Mouse (Mus musculus) kidney, postnatal 4 days (tissue): ENCODE measurements around the gene Tubgcp5.

ENCODE experiments used
- DNase-seq, 2 experiments: peaks; one replicate each; pipeline ENCODE4 v3.0.0; 2021; ENCODE audit warnings: mixed read lengths in 2 of 2

Gene Tubgcp5

DNA sequence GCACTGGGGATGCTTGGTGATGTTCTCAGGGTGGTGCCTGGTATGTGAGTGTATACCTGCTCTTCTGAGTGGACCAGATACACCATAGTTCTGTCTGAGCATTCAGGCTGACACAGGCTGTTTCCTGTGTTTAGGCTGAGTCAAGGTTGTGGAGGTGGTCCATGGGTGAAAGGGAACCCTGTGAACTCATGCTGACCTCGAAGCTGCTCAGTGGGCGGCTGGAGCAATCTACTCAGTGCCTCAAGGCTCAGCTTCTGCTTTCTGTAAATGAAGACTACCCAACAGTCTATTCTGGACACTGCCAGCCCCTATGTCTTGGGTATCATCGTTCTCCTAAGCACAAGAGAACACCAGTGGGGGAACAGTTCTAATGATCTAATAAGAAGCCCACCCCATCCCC is 61.6 kb downstream of the Tubgcp5 start:
- DNase-seq, result no peak

DNA sequence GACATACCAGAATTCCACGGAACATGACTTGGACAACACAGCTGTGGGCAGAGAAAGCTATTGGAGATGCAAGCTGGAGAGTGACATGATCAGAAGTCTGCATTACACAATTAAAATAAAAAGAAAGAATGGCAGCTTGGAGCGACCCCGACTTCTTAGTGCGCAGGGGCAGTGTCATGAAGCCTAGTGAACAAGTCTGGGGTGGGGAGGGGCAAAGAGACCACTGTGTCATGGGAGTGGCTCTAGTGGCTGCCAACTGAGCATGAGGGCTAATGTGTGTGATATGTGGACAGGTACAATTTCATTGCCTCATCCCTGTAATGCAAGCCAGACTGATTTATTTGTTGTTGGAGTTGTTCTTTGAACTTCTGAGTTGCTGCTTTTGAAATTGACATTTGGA is 62.8 kb downstream of the Tubgcp5 start:
- DNase-seq, result no peak

DNA sequence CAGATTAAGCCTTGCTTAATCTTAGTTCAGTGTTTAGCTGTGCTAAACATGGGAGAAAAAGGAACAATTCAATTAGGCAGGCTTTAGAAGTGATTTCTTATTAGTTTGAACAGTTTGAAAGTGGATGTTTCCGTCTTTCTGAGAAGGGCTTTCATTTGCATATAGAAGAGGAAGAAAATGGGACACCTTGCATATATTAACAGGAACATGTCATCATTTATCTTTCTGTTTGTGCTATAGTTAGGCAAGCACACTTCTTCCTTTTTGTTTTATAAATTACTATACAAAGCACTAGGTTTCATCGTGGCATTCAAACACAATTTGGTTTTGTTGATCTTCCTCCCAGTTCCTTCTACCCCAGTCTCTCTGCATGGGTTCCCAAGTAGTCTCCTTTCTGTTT is 63.8 kb downstream of the Tubgcp5 start:
- no peak for DNase-seq

DNA sequence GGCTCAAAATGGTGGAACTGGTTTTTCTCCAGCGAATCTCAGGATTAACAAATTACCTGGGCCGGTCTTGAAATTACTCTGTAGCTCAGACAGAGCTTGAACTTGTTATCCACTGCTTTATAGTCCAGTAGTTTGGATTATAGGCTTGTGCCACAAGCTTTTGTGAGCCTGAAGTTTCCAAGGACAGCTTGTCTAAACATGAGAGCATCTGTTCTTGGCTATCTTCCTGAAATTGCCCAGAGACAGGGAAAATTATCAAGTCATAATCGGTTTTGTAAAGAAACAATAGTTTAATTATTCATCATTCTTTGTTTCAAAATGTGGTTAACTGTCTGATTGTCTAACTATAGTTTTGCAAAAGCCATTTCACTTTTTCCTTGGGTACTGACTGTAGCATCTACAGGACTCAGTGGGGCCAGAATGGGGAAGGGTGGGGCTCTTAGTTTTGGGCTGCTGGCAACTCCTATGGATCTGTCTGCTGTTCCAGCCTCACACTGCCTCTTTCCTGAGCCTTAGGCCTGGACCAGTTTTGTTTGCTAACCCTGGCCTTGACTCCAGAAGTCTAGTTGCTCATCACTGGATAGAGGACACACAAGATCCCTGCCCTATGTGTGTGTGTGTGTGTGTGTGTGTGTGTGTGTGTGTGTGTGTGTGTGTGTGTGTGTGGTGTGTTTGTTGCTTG is 65.0 kb downstream of the Tubgcp5 start:
- no peak for DNase-seq

DNA sequence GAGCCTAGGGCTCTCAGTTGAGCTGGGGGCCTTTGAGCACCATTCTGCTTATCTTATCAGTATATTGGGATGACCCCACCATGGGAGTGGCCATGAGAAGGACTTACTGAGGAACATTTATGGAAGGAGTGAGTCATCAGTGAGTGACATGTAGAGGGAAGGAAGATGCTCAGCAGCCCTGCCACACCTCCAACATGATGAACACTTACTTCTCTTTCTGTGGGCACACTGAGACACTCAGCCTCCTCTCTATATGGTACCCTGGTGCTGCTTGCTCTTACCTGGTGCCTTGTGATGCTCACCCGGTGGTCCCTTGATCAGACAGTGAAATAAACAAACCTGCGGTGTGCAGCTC is 65.5 kb downstream of the Tubgcp5 start:
- no peak for DNase-seq

DNA sequence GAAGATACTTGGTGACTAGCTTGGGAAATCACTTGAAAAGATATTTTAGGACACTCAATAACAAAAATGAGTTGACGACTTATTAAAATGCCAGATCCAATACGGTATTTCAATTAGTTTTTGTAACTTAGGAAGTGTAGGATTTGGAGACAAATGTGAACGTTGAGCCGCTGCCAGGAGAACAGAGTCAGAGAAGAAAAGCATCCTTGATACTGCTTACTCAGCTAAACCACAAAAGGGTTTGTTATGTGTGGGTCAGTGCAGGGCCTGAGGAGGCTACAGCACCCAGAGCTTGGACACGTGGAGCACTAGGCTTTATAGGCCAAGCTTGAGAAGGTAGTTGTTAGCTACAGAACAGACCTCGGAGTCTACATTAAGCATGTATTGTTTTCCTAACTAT is 66.0 kb downstream of the Tubgcp5 start:
- no peak for DNase-seq

DNA sequence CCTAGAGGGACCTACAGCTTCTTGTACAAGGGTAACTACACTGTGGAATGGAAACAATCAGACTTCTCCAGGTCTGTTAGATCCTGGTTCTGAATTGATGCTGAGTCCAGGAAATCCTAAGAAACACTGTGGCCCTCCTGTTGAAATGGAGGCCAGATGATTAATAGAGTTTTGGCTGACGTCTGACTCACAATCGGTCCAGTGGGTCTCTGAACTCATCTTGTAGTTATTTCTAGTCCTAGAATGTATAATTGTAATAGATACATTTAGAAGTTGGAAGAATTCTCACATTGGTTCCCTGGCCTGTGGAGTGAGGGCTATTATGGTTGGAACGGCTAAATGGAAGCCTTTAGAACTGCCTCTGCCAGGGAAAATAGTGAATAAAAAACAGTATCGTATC is 67.2 kb downstream of the Tubgcp5 start:
- no peak for DNase-seq

DNA sequence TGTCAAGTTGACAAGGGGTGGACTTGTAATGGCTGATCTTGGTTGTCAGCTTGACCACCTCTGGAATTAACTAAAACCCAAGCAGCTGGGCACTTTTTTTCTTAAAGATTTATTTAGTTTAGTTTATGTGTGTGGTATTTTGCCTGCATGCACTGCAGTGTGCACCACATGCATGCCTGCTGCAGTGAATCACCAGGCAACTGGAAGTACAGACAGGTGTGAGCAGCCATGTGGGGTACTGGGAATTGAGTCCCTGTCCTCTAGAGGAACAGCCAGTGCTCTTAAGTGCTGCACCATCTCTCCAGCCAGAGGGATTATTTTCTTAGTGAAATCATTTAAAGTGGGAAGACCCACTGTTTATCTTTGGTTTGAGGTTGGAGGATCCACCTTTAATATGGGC is 71.1 kb downstream of the Tubgcp5 start:
- no peak for DNase-seq

DNA sequence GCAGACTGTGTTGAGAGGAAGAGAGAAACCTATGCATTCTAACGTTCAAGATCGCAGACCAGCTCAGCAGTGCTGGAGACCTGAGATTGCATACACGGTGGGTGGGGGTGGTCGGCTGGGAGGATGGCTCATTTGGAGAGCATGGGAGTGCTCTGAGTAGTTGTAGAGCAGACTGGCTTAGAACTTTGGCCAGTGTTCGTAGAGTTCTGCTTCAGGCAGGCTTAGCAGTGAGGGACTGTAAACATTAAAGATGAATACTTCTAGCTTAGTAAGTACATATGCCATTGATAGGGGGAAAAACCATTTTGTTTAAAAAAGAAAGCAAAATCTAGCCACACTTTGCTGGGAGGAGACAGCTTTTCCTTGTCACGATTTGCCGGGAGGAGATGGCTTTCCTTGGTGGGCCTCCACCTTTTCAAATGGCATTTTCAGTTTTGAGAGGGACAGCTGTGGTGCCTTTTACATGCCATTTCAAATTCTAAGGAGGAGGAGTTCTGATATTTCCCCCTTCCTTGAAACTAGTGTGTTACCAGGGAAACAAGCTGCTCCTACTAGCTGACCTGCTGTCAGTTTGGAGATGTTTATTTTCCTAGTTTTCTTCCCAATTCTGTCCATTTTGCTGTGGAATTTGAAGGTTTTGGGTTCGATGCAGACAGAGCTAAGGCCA is 71.9 kb downstream of the Tubgcp5 start:
- no peak for DNase-seq

DNA sequence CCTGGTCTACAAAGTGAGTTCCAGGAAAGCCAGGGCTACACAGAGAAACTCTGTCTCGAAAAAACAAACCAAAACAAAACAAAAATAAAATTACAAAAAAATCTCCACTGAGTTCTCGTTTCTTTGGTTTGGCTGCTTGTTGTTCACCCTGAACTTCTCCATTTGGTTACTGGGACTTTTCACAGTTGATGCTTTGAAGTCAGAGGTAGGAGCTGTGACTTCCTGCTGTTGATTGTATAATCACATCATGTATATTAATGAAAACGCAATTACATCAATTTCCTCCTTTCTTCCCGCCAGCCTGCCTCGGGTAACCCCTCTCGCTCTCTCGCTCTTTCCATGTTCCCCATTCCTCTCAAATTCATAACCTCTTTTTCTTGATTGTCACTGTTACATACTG is 74.3 kb downstream of the Tubgcp5 start:
- DNase-seq, result no peak

DNA sequence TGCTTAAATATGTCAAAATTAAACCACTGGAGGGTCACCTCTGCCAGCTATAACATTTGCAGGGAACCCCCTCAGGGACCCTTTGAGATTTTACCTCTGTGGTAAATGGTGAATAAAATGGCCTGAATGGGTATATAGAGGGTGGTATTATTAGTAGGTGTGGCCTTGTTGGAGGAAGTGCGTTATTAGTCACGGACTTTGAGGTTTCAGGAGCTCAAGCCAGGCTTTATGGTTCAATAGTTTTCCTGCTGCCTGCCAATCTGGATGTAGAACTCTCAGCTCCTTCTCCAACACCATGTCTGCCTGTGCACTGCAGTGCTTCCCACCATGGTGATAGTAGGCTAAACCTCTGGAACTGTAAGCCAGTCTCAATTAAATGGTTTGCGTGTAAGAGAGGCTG is 75.3 kb downstream of the Tubgcp5 start:
- DNase-seq, result no peak

DNA sequence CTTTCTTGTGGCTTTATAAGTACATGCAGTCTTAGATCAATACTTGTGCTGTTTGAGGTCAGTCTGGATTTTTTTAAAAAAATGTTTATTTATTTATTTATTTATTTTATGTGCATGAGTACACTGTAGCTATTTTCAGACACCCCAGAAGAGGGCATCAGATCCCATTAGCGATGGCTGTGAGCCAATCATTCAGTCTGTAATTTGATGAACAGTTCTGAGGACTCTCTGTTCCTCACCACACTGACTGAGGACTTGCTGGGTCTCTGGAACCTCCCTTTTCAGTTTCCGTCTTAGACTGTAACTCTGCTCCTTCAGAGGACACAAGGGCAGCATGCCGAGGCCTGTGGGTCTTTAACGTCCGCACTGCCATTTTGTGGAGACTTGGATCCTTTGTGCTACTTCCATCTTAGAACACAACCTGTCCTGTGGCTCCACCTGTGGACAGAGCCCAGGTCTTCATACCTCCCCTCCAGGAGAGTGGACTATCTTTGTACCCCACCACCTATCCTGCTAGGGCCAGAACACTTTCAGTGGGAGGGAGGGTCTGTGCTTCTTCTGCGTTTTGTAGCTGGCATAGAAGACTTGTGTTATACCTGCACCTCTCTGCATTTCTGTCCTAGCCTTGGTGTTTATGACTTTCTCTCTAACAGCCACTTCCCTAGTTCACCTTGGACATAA is 76.5 kb downstream of the Tubgcp5 start:
- no peak for DNase-seq

DNA sequence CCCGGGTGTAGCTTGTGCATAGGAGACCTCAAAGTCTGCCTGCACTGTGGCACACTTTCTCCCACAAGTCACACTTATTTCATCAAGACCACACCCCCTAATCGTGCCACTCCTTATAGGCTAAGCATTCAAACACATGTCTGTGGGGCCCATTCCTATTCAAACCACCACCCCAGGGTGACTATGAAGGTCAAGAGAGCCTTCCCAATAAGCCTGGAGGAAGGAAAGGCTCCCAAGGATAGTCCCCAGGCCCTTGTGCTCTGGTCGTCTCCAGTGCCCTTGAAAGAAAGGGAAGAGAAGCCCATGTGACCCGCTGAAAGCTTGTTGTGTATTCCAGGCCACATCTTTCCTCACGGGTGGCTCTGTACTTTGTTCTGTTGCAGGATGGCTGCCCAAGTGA is 77.5 kb downstream of the Tubgcp5 start:
- DNase-seq, result no peak

DNA sequence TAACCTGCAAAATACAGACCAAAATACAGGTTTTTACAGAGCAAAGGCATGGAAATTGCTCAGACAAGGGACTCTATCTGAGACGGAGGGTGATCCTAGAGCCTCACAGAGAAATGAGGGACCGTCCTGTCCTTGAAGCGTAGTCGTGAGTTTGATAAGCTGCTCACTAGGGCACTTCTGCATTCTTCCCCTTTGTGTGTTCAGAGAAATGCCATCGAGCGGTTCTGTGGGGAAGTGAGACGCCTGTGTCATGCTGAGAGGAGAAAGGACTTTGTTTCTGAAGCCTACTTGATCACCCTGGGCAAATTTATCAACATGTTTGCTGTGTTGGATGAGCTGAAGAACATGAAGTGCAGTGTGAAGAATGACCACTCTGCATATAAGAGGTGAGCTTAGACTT is 80.7 kb downstream of the Tubgcp5 start:
- DNase-seq, result no peak

DNA sequence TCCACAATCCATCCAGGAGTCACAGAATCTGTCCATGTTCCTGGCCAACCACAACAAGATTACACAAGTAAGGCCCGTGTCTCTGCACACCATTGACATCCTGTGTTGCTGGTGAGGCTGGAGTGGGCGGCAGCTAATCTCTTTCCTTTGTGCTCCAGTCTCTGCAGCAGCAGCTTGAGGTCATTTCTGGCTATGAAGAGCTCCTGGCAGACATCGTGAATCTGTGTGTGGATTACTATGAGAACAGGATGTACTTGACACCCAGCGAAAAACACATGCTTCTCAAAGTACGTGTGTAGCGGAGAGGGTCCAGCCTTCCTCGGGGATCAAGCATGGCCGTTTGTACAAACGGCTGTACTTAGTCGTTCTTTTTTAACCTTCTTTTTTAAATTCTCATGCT is 83.8 kb downstream of the Tubgcp5 start:
- peak in 1 of 2 experiments; percentile 12 for DNase-seq

DNA sequence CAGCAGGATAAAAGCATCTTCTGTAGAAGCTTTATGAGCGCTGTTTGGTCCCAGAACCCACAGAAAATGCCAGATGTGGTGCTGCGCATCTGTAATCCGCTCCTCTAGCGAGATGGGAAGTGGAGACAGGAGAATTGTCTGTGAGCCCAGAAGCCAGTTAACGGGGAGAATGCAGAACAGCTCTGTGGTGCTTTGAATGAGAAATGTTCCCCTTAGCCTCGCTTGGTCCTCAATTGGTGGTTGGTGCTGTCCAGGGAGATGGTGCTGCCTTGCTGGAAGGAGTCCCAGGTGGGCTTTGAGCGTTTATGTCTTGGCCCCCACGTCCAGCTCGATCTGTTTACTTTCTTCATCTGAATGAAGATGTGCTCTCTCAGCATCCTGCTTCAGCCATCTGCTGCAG is 86.9 kb downstream of the Tubgcp5 start:
- DNase-seq, result no peak
